Mouse (Mus musculus) 3T3-L1 (cell line): ENCODE data around the gene Mbd3l1.

Experiments
- DNase-seq: peaks from one replicate; pipeline ENCODE4 v3.0.0-alpha.2; 2015; ENCODE audit warnings: low read depth, low spot score

Gene Mbd3l1

DNA sequence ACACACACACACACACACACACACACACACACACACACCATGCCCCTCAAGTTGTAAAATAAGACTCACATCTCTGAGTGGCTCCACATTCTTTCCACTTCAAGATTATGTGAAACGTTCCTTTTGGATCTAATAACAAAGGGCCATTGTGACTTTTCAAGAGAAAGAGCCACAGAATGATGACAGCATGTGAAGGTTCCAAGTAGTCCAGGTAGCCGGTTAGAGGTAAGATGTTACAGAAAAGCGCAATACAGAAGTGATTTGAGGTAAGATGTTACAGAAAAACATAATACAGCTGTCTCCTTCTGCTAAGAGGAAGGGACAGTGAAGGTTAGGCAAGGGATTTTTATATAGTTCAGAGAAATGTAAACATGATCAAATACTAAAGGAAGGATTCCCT, at the start of gene Mbd3l1, which contains the start of gene Zfp558:
TSS of gene Mbd3l1 (plus strand) at position 192 of the 400 bp plus-strand sequence.
TSS of gene Zfp558 (minus strand) at position 101 of the 400 bp plus-strand sequence.
- DNase-seq = no peak

DNA sequence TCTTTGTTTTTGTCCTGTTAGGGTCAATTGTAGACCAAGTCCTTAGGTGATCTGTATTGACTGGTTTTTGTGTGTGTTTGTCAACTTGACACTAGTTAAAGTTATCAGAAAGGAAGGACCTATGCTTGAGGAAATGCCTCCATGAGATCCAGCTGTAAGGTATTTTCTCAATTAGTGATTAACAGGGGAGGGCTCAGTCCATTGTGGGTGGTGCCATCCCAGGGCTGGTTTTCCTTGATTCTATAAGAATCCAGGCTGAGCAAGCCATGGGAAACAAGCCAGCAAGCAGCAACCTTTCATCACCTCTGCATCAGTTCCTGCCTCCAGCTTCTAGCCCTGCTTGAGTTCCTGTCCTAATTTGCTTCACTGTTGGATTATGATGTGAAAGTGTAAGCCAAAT, 47.8 kb upstream of the Mbd3l1 start, which contains the start of gene Mbd3l2:
TSS of gene Mbd3l2 (plus strand) at position 301 of the 400 bp plus-strand sequence.
- no peak for DNase-seq

GRCm38 (mm10) chr9:18431687-18432086, 46.5 kb upstream of the Mbd3l1 start:
- peak; percentile 14 for DNase-seq

GRCm38 (mm10) chr9:18456520-18456919, 21.6 kb upstream of the Mbd3l1 start:
- no peak for DNase-seq

- no peak for DNase-seq
Observed at GRCm38 (mm10) chr9:18467350-18467749, 10.8 kb upstream of the Mbd3l1 start.

DNA sequence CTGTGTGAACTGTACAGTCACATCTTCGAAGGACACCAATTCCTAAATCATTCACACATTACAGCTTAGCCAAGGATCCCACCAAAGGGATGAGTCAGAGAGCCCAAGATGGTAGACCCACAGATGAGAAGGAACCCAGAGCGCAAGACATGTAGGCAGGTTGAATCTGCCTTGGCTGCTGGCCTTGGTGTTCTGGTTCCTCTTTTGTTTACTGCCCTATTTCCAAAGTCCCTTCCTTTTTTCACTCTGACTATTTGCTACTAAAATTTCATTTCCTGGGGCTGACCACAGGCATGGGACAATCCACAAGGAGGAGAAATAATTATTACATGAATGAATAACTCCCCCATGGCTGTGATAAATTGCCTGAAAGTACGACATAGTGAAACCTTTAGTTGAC, 10.2 kb upstream of the Mbd3l1 start:
- DNase-seq = no peak

- peak; percentile 90 for DNase-seq
Observed at GRCm38 (mm10) chr9:18473324-18474128, 4.6 kb upstream of the Mbd3l1 start.

DNA sequence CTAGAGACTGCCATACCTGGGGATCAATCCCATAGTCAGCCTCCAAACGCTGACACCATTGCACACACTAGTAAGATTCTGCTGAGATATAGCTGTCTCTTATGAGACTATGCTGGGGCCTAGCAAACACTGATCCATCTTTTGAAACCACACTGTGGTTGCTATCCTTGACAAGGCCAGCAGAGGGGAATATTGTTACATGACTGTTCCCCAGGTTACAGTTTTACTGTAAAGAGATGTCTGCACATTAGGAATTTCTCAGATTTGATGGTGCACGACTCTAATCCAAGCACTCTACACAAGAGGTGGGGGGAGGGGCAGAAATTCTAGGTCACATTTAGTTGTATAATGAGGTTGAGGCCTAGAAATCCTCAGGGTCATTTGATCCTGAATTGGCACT, 29.9 kb downstream of the Mbd3l1 start:
- DNase-seq = peak; percentile 11
